Mouse (Mus musculus) thymus, postnatal 0 days (tissue): Measurements from ENCODE around the gene Ush2a. TPM values are rescaled to one million over a fixed set of nuclear protein-coding genes. Genes with fewer than 3 reads are reported as not detected.

Experiments used
- DNase-seq: peaks from one replicate; pipeline ENCODE4 v3.0.0-alpha.2; 2015; ENCODE audit warnings: low spot score
- polyA plus RNA-seq: library from polyadenylated mRNA; unstranded; fragments of >200 nt; fragmentation: Nextera tagmentation; extraction: Ambion mirVana; gene quantifications from 2 replicates; pipeline ENCODE4 v1.2.1, GENCODE M21; 2015

Gene Ush2a
- not detected in 2 replicates for polyA plus RNA-seq

DNA sequence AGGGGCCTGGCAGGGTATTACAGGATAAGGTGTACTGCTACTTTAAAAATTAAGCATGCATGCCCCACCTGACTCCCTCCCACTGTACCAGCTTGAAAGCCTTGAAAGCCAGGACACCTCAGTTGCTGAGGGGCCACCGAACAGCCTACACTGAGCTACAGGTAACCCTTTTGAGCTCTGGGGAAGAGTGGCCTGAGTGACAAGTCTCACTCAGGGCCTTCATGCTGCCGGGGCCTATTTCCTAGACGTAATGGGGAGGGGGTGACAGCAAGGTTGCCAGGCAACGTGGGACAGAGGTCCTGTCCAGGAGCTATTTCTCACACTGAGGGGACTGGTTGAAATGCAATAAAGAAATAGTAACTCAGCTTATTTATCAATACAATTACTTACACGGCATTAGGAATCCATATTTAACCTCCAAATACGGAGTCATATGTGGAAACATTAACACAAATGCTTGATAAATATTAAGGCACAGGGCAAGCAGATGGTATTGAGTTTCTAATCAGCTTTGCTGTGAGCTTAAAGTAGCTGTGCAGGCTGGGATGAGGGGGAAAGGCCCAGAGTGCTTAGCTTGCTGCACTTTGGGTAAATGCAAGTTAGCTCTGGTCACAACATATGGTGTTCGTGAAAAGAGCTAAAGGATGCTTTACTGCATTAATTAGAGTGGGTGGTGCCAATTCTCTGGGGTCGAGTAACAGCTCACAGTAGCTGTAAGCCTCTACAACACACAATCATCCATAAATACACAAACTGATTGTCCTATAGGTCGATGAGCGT lies at the start of gene Ush2a:
TSS of gene Ush2a (plus strand) at position 121 of the 780 bp plus-strand sequence.
- DNase-seq, result no peak

DNA sequence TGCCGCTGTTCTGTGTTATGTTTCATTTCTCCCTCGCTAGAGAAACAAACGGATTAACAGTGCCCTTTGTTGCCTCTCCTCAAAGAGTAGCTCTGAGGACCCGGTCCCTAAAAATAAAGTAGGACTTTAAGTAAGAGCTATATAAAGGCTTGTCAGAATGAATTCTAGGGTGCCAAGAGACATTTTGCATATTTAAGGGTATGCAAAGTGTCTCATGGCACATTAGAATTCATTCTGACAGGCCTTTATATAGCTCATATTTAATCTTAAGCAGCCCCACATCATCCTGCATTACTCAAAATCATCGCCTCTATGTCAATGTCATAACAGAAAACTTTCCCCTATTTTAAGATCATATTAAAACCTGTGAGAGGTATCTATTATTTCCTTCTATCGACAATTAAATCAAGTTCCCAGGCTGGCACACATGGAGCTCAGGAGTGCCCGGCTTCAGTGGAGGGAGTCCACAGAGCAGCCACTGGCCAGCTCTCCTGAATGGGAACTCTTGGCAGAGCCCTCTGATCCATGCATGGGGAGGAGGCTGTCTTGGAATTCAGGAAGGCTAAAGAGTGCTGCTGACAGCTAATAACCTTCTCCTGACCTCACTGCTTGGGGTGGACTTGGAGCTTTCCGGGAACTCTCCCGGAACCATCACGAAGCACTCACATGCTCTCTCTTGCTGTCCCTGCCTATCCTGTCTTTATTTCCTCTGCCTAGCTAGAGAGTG lies 46.8 kb upstream of the Ush2a start:
- no peak for DNase-seq

DNA sequence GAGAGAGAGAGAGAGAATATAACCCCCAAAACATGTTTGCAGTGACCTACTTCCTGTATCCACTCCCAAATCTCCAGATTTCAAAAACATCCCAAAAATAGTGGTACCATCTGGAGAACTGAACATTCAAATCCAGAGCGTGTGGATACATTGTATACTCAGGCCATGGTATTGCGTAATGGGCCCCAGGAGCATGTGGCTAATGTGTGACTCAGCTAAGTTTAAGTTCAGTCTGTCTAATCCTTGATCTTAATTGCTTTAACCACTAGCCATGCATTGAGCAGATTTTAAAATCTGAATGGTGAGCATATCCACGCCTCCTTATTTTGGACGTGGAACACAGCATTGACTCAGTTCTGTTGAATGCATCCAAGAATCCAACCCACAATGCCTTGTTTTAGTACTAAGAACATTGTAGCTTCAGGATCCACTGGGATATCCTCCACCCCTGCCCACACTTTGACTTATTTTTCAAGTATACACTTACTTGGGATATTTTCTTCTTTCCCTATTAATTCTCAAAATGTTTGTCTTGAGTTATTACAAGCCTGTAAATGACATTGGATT lies 40.5 kb upstream of the Ush2a start:
- no peak for DNase-seq

DNA sequence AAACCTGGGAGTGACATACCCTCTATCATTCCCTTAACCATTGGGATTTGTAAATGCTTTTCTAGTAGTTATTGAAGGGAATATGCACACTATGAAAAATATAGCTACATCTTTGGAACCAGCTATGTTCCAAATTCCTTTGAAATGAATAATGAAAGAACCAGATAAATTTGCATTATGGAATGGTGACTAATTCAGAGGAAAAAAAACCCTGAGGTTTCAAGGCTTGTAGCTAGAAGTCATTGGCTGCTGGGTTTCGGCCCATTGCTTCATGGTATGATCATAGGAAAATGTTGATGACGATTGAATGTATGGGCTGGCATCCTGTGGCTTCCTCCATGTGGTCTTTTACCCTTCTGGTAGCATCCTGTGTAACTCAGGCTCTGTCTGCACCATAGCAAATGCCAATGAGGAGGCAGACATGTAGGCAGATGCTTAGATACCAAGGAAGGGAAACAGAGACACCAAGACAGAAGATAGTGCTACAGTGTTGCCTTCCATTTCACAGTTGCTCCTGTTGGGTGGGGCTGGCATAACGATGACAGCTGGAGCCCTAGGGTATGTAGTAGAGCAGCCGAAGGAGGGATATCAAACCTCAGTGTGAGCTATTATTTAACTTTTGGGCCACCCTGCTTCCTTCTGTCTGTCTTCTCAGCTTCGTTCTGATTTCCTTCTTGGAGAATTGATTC lies 28.6 kb upstream of the Ush2a start:
- no peak for DNase-seq

DNA sequence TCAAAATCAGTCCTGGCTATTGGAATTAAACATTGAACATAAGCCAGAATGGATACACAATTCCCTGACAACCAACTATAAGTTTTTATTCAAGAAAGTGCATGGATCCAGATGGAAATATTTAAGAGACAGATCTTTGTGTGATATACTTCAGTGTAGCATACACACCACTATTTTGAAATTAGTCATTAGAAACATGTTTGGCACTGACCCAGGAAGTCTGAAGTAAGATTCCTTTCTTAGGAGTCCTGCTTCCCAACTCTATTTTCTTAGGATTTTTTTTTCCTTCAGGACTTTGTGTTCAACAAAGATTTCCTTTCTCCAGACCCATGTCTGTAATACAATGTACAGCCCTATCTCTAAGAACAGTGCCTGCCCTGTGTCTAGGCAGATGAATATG lies 23.2 kb upstream of the Ush2a start:
- no peak for DNase-seq

DNA sequence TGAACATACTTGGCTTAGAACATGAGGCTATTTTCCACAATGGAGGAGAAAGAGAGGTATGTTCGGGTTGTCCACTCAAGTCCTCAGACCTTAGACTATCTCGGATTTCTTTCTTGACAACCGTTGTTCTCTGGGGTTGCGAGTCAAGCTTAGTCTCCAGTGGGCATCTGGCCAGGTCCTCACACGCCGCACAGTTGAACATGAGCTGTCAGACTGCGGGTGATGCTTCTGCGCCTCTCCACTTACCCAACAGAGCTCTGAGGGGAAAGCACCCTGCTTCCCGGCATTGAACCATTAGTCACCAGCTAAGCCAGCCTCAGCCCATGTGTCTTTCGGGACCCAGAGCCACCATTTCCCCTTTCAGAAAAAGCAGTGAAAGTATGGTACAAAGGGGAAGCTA lies 20.1 kb upstream of the Ush2a start:
- no peak for DNase-seq

DNA sequence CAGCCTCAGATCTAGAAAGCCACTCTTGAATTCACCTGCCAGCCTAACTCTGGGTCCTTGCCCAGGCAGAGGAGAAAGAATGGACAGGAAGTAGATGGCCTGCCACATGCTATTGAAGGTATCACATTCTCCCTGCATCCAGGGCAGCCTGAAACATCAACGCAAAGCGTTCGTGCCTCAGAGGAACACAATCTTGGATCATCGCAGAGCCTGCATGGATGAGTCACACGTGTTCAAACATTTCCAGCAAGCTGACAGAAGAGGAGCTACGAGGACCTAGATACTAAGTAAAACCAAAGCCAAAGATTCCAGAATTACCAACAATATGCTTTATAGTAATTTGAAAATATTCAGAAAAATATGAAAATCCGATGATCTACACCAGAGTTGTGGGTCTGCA lies 4.3 kb upstream of the Ush2a start:
- DNase-seq, result no peak

DNA sequence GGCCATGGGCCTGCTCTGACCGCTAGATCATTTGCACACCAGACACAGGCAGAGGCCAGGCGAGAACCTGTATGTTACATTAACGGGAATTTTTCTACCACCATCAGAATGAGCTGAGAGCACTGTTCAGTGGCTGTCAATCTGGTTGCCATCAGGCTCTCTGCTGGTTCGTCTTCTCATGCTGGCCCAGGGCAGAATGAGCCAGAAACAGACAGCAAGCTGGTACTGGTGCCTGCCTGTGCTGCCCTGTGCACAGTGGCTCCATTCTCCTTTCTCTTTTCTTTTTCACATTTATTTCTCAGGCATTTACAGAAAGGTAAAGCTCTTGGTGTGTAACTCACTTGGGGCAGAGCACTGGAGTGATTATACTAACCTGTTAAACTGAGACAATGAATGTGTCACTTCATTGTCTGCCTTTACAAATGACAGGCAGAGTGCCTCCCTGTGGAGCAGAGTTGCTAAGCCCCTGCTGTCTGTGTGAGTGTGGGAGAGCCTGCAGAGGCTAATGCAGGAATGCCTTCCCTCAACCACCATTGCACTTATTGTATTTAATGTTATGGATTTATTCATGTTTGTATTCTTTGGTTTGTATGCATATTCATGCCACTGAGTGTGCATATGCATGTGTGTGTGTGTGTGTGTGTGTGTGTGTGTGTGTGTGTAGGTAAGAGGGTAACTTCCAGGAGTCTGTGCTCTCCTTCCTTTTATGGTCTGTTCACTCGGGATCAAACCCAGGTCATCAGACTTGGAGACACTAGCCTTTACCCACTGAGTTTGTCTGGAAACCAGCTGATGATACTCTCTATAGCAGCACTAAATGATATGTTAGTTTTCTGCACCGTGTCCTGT lies 1.3 kb upstream of the Ush2a start:
- no peak for DNase-seq

DNA sequence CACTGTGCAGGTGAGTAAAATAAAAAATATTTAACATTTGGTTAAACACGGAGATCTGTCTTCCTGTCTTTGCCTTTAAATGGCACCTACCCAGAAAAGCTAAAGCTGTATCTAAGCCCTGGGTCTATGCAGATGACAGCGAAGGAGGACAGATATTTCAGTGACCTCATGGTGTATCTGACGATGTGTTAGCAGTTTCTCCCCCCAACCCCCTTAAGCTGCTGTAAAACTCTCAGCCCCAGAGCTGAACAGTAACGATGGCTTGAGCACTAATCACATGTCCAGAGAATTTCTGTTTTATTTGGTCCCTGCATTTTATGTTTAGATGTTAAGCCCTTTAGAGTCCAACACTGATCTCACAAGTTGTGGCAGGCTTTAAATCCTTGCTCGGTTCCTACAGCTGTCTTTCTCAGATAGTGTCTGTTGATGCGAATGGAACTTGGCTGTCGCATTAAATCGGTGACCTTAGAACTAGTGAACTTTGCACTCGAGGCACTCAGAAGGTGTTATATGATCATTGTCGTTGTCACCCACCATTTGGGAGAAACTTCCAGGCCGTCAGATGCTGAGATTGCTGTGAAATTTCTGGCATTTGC lies 5.4 kb downstream of the Ush2a start:
- DNase-seq, result no peak

DNA sequence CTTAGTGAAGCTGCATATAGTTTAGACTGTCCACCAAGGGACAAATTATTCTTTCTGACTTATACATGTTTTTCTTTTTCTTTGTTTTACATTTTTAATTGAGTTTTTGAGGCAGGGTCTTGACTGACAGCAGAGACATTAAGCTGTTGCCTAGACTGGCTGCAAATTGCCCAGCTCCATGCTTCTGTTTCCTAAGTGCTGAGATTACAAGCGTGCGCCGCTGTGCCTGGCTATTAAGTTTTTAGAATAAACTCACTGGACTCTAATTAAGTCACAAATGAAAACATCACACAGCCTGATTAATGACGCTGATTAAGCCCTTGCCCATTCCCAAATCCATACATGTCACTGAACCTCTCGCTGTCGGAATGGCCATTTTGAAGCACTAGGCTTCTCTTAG lies 7.2 kb downstream of the Ush2a start:
- no peak for DNase-seq

DNA sequence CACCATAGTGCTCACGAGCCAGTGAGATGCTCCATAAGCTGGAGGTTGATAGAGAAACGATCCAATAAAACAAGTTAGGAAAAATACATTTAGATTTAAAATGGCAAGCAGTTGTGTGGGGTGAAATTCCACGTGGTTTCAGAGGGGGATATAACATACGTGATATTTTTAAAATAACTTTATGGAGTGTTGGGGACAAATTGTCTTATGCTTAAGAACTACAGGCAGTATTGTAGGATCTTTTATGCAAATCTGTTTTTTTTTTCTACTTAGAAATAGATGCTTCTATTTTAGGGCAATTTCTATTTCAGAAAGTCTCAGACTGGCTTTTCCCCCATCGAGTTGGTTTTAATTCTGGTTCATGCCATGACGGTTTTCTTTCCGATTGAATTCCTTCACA lies 51.5 kb downstream of the Ush2a start:
- DNase-seq, result no peak

DNA sequence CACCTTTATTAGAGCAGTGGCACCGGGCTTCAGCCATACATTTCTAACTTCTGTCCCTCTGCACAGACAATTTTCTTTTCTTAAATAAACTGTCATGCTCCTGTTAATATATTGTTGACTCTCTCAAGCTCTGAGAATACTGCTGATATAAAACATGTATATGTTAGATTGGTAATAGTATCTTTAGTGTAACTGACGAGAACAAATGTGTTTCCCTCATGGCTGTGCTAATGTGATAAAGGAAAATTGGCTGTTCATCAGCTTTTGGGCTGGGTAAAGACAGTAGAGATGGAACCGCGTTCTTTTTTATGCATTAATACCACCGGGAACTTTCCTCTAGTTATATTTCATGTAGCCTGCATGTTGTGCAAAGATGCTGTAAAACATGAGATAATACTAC lies 54.8 kb downstream of the Ush2a start:
- no peak for DNase-seq

DNA sequence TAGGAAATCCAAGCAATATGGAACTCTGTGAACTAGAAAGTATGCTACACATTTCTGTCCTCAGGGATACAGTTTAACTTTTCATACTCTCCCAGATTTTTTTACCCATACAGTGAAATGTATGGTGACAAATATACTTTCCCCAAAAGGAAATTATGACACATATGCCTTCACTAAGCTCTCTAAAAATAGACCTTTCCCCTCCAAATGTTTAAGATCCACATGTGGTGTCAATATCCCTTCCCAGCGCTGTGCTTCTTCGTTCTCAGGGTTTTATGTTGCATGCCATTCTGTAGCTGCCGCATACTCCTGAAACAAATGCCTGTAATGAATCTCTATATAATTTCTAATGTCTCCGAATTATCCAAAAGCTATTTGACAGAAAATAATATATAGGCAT lies 58.4 kb downstream of the Ush2a start:
- no peak for DNase-seq

DNA sequence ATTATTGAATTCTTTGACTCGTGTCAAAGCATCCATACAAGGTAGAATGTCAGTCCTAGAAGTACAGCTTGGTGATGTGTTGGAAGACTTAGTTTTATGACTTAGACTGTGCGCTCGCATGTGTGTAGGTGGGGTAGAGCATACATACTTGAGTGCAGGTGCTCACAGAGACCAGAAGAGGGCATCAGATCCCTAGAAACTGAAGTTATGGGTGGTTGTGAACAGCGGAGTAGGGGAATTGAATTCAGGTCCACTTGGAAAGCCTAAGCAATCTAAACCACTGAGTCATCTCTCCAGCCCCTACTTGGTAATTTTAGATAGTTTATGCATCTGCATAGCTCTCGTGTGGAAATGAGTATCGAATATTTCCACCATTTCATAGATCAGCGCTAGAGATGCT lies 59.7 kb downstream of the Ush2a start:
- no peak for DNase-seq

DNA sequence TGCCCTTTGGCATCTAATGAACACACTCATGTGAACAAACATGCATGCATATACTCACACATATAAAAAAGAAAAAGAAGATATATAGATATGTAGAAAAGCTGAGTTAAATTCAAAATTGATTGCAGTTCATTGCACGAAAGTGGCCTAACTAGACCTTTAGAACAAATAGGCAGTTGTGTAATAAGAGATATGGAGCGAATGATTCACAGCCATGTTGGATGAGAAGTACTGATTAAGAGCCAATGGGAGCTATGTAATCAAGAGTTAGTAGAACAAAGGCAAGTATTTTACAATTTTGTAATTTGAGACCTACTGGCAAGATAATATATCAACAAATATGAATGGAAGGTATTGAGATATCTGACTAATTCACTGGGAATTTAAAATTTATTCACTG lies 68.6 kb downstream of the Ush2a start:
- DNase-seq, result no peak

DNA sequence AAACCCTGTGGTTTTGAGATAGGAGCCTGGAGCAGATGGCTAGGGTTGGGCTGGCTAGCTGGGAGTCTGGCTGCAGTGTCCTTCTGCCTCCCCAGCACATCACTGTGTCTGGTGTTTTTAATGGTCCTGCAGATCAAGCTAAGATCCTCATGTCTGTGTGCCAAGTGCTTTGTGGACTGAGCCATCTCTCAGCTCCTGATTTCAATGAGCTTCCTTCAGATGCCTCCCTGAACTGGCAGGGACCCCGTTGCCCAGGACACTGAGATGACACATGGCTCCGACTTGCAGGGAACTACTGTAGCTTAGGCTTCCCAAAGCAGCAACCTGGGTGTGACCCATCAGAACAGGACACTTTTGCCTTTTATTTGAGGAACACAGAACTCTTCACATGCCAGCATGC lies 72.1 kb downstream of the Ush2a start:
- no peak for DNase-seq

DNA sequence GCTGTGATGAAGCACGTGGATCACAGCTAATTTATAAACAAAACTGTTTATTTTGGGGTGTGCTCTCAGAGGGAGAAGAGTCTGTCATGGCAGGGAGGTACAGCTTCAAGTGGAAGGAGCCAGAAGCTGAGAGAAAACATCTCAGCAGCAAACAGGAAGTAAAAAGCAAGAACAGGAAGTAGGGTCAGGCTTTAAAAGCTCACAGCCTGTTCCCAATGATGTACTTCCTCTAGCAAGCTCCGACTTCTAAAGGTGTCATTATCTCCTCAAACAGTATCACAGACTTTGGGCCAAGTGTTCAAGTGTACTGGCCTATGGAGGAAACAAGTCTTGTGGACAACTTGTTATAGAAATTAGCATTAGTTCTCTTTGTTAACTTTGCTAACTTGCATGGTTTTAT lies 85.9 kb downstream of the Ush2a start:
- no peak for DNase-seq

DNA sequence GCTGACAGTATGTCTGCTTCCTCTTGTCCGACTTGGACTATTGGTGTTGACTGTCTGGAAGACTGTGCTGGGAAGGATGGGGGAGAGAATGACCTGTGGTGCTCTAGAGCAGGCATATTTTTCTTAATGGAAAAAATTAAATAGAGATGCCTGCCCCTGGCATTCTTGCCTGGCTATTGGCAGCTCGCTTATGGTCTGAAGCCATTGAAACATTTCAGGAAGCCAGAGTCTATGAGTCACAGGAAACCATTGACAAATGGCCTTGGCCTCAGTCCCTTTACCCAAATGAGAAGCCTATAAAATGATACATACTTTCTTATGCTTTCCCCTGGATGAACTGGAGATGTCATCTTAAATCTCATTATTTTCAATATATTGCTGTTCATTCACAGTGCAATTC lies 92.9 kb downstream of the Ush2a start:
- no peak for DNase-seq

DNA sequence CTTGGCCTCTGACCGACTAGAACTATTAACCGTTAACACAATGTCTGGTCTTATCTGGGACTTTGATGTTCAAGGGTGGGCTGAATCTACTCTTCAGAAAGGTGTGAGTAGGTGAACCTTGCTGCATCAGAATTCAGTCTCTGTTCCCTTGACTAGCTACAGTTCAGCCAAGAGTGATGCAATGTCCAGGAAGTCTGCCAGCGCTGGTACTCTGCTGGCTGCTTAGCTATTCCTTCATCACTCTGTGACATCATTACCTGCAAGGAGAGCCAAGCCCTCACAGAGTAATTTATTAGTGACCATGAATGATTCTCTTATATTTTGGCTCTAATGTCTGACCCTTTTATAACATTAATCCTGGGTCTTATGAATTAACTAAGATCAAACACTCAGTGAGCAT lies 101.7 kb downstream of the Ush2a start:
- no peak for DNase-seq

DNA sequence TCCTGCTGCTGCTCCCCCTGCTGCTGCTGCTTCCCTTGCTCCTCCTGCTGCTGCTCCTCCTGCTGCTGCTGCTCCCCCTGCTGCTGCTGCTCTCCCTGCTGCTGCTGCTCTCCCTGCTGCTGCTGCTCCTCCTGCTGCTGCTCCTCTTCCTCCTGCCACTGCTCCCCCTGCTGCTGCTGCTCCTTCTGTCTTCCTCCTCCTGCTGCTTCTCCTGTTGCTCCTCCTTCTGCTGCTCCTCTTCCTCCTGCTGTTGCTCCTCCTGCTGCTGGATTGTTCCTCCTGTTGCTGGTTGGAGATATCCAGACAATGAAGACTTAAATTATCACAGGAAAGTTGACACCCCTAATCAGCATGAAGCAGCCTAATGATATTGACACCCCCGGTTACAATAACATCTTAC lies 123.4 kb downstream of the Ush2a start:
- no peak for DNase-seq
